Mouse (Mus musculus) hindbrain, embryonic 13.5 days (tissue): ENCODE measurements around the gene Erlin1. TPM values are rescaled to one million over a fixed set of nuclear protein-coding genes. Genes with fewer than 3 reads are reported as not detected.

ENCODE experiments used
- ATAC-seq: fragments of 200-750 bp; cut with Nextera tagmentation; 2 replicates; pipeline ENCODE4 v1.8.0; 2017; ENCODE audit warnings: moderate TSS enrichment; ENCODE audit not compliant: low FRiP score
- H3K27ac ChIP-seq: fragments of 300-500 bp; sonication (generic); 2 replicates; pipeline ENCODE4 v1.5.1; 2015; ENCODE audit warnings: inconsistent platforms, mild to moderate bottlenecking, moderate library complexity
- H3K27me3 ChIP-seq: fragments of 300-500 bp; sonication (generic); 2 replicates; pipeline ENCODE4 v1.6.1; 2015; ENCODE audit warnings: mild to moderate bottlenecking, inconsistent platforms
- H3K36me3 ChIP-seq: fragments of 300-500 bp; sonication (generic); 2 replicates; pipeline ENCODE4 v1.6.1; 2015; ENCODE audit warnings: mild to moderate bottlenecking, inconsistent platforms
- H3K4me1 ChIP-seq: fragments of 300-500 bp; sonication (generic); replicated peaks from 2 replicates; pipeline ENCODE4 v1.6.1; 2015; ENCODE audit warnings: inconsistent platforms
- H3K4me2 ChIP-seq: fragments of 300-500 bp; sonication (generic); 2 replicates; pipeline ENCODE4 v1.6.1; 2015; ENCODE audit warnings: inconsistent platforms, mild to moderate bottlenecking, moderate library complexity
- H3K4me3 ChIP-seq: fragments of 300-500 bp; sonication (generic); 2 replicates; pipeline ENCODE4 v1.5.1; 2015; ENCODE audit warnings: mild to moderate bottlenecking, inconsistent platforms
- H3K9ac ChIP-seq: fragments of 300-500 bp; sonication (generic); 2 replicates; pipeline ENCODE4 v1.6.1; 2015; ENCODE audit warnings: mild to moderate bottlenecking, inconsistent platforms
- H3K9me3 ChIP-seq: fragments of 300-500 bp; sonication (generic); 2 replicates; pipeline ENCODE4 v1.6.1; 2016; ENCODE audit warnings: inconsistent platforms
- WGBS: fragments of 180-500 bp; shearing (Covaris S2); methylation state at CpG from one replicate; pipeline ENCODE4 v1.1.7; 2015; 5-methylcytosine and 5-hydroxymethylcytosine counted together
- polyA plus RNA-seq: library from polyadenylated mRNA; unstranded; fragments of >200 nt; fragmentation: Nextera tagmentation; extraction: Ambion mirVana; gene quantifications from 2 replicates; pipeline ENCODE4 v1.2.1, GENCODE M21; 2015

The Erlin1 gene
- 18.4 and 20.1 TPM in 2 replicates for polyA plus RNA-seq

GRCm38 (mm10) chr19:44069121-44069913 is at the start of gene Erlin1:
Erlin1 (minus strand) TSS chr19:44069785.
- no peaks in the 10 kb centered on the region for H3K27me3 ChIP-seq
- H3K36me3 ChIP-seq: no peaks in the 10 kb centered on the region; the same call in none of the 2 replicates
- H3K4me1 ChIP-seq: peaks cover 27% of the 10 kb centered on the region
- H3K9ac ChIP-seq: peak within 1 kb of the TSS; percentile 85
- H3K4me2 ChIP-seq: peak within 1 kb of the TSS; percentile 91
- under 1% methylated on average over 72 of the region's 75 CpGs for WGBS
- peak; percentile 95 for ATAC-seq
- no peaks in the 10 kb centered on the region for H3K9me3 ChIP-seq
- H3K4me3 ChIP-seq: peak within 1 kb of the TSS; percentile 68
- peak within 1 kb of the TSS; percentile 76 for H3K27ac ChIP-seq

- Histone ChIP-seq H3K36me3 (peaks cover 86% of the 10 kb centered on the region), H3K27me3 (no peaks in the 10 kb centered on the region), H3K27ac (no peak overlapping the region), H3K4me3 (no peak overlapping the region), H3K4me2 (no peak overlapping the region), H3K4me1 (no peaks in the 10 kb centered on the region), H3K9ac (no peak overlapping the region), H3K9me3 (no peaks in the 10 kb centered on the region)
- ATAC-seq: no peak
Measured at GRCm38 (mm10) chr19:44117793-44118192, 48.2 kb upstream of the Erlin1 start.

GRCm38 (mm10) chr19:44111706-44112105 is 42.1 kb upstream of the Erlin1 start:
- ATAC-seq: no peak
- H3K27me3 ChIP-seq: no peaks in the 10 kb centered on the region
- no peak overlapping the region for H3K4me2 ChIP-seq
- no peak overlapping the region for H3K27ac ChIP-seq
- H3K36me3 ChIP-seq: peaks cover 64% of the 10 kb centered on the region
- 53% methylated on average over 7 of the region's 7 CpGs for WGBS
- H3K4me3 ChIP-seq: no peak overlapping the region
- H3K9me3 ChIP-seq: no peaks in the 10 kb centered on the region
- peaks cover 9% of the 10 kb centered on the region for H3K4me1 ChIP-seq
- H3K9ac ChIP-seq: no peak overlapping the region

- Histone ChIP-seq H3K4me1 (peaks cover 22% of the 10 kb centered on the region), H3K9me3 (no peaks in the 10 kb centered on the region), H3K9ac (no peak overlapping the region), H3K27ac (no peak overlapping the region), H3K36me3 (peaks cover 56% of the 10 kb centered on the region), H3K4me2 (no peak overlapping the region), H3K4me3 (no peak overlapping the region), H3K27me3 (no peaks in the 10 kb centered on the region)
- no peak for ATAC-seq
- 91% methylated on average over 9 of the region's 9 CpGs for WGBS
Measured at GRCm38 (mm10) chr19:44110356-44110755, 40.8 kb upstream of the Erlin1 start.

- no peak overlapping the region for H3K4me2 ChIP-seq
- peaks cover 44% of the 10 kb centered on the region for H3K36me3 ChIP-seq
- no peak for ATAC-seq
- no peaks in the 10 kb centered on the region for H3K9me3 ChIP-seq
- no peak overlapping the region for H3K4me3 ChIP-seq
- no peaks in the 10 kb centered on the region for H3K27me3 ChIP-seq
- no peak overlapping the region for H3K27ac ChIP-seq
- H3K9ac ChIP-seq: no peak overlapping the region; the same call in 1 of the 2 replicates
- peaks cover 31% of the 10 kb centered on the region for H3K4me1 ChIP-seq
Measured at GRCm38 (mm10) chr19:44108996-44109395, 39.4 kb upstream of the Erlin1 start.

- H3K4me2 ChIP-seq: peak overlapping the region; percentile 81
- H3K9ac ChIP-seq: peak overlapping the region; percentile 94
- WGBS: 30% methylated on average over 22 of the region's 22 CpGs
- H3K4me3 ChIP-seq: peak overlapping the region; percentile 91
- ATAC-seq: peak; percentile 51
- no peaks in the 10 kb centered on the region for H3K27me3 ChIP-seq
- H3K36me3 ChIP-seq: peaks cover 33% of the 10 kb centered on the region
- peak overlapping the region; percentile 56 for H3K27ac ChIP-seq
- H3K9me3 ChIP-seq: no peaks in the 10 kb centered on the region
- peaks cover 31% of the 10 kb centered on the region for H3K4me1 ChIP-seq
Measured at GRCm38 (mm10) chr19:44107661-44108521, 38.3 kb upstream of the Erlin1 start.

- peak within 1 kb of the TSS; percentile 94 for H3K9ac ChIP-seq
Measured at GRCm38 (mm10) chr19:44106831-44107660, 37.5 kb upstream of the Erlin1 start, which contains the start of gene Chuk. Chuk (minus strand) TSS chr19:44107480.

GRCm38 (mm10) chr19:44104393-44104792 is 34.8 kb upstream of the Erlin1 start:
- H3K4me3 ChIP-seq: no peak overlapping the region
- no peaks in the 10 kb centered on the region for H3K27me3 ChIP-seq
- peaks cover 31% of the 10 kb centered on the region for H3K4me1 ChIP-seq
- no peak overlapping the region for H3K9ac ChIP-seq
- no peak overlapping the region for H3K4me2 ChIP-seq
- H3K27ac ChIP-seq: no peak overlapping the region
- no peaks in the 10 kb centered on the region for H3K9me3 ChIP-seq
- peaks cover 16% of the 10 kb centered on the region for H3K36me3 ChIP-seq
- no peak for ATAC-seq
- 100% methylated on average over 1 of the region's 1 CpGs for WGBS

More at GRCm38 (mm10) chr19:44106831-44107660, 37.5 kb upstream of the Erlin1 start, which contains the start of gene Chuk:
- Histone ChIP-seq H3K9me3 (no peaks in the 10 kb centered on the region), H3K36me3 (peaks cover 30% of the 10 kb centered on the region), H3K27ac (peak within 1 kb of the TSS; percentile 85), H3K4me3 (peak within 1 kb of the TSS; percentile 91), H3K4me2 (peak within 1 kb of the TSS; percentile 81), H3K27me3 (no peaks in the 10 kb centered on the region), H3K4me1 (peaks cover 31% of the 10 kb centered on the region)
- 1% methylated on average over 67 of the region's 67 CpGs for WGBS
- peak; percentile 99 for ATAC-seq

GRCm38 (mm10) chr19:44103001-44103400 is 33.4 kb upstream of the Erlin1 start:
- no peak for ATAC-seq
- Histone ChIP-seq H3K27ac (no peak overlapping the region), H3K27me3 (no peaks in the 10 kb centered on the region), H3K4me3 (no peak overlapping the region), H3K9ac (no peak overlapping the region), H3K4me1 (peaks cover 28% of the 10 kb centered on the region), H3K36me3 (peaks cover 23% of the 10 kb centered on the region), H3K4me2 (no peak overlapping the region), H3K9me3 (no peaks in the 10 kb centered on the region)
- 85% methylated on average over 3 of the region's 3 CpGs for WGBS

GRCm38 (mm10) chr19:44100840-44101239 is 31.3 kb upstream of the Erlin1 start:
- H3K4me1 ChIP-seq: peaks cover 14% of the 10 kb centered on the region

GRCm38 (mm10) chr19:44086278-44086677 is 16.7 kb upstream of the Erlin1 start:
- Histone ChIP-seq H3K27ac (no peak overlapping the region), H3K9ac (no peak overlapping the region), H3K4me1 (no peaks in the 10 kb centered on the region), H3K36me3 (peaks cover 64% of the 10 kb centered on the region), H3K9me3 (no peaks in the 10 kb centered on the region), H3K4me2 (no peak overlapping the region), H3K27me3 (no peaks in the 10 kb centered on the region), H3K4me3 (no peak overlapping the region)
- ATAC-seq: no peak
- 17% methylated on average over 3 of the region's 3 CpGs for WGBS

More at GRCm38 (mm10) chr19:44100840-44101239, 31.3 kb upstream of the Erlin1 start:
- no peak for ATAC-seq
- no peak overlapping the region for H3K27ac ChIP-seq
- H3K27me3 ChIP-seq: no peaks in the 10 kb centered on the region
- peaks cover 43% of the 10 kb centered on the region for H3K36me3 ChIP-seq
- no peak overlapping the region for H3K4me3 ChIP-seq
- H3K9me3 ChIP-seq: peaks cover 4% of the 10 kb centered on the region; the same call in 1 of the 2 replicates
- H3K4me2 ChIP-seq: no peak overlapping the region
- no peak overlapping the region for H3K9ac ChIP-seq
